Mouse (Mus musculus): Measurements from ENCODE around the gene Vwf. TPM values are rescaled to one million over a fixed set of nuclear protein-coding genes. Genes with fewer than 3 reads are reported as not detected.

Gene Vwf
- total and polyA plus RNA-seq, 2 experiments from 2014 or later = 13.1 to 30.0 TPM

DNA sequence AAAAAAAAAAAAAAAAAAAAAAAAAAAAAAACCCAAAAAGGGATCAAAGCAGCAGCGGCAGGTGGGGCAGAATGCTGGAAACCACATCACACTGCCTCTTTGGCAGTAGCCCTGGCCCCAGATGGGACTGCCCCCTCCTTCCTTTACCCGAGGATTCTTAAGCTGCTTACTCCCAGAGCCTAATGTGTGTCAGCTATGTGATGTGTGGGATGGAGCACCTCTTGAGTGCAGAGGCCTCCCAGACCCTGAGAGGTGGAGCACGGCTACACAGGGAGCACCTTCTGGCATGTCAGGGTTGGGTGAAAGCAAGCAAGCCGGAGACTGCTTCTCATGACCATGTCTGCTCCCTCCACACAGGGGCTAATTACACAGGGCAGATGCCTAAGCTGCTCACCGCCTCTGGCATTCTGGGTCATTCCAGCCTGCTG lies 180.9 kb downstream of the Vwf start:
- TF ChIP-seq CTCF (IDR thresholded peaks at IDR 0.05; ENCODE audit: low read depth) = no peak
- 38% methylated on average over 5 of the region's 5 CpGs for WGBS
- ATAC-seq (peak; percentile 14; the same call in 1 of the 2 replicates), DNase-seq (peak; percentile 4)
- Histone ChIP-seq H3K27me3 (ENCODE audit: insufficient read depth, low read length) (no peaks in the 10 kb centered on the region), H3K9ac (no peak overlapping the region), H3K4me2 (ENCODE audit: low read depth) (no peak overlapping the region), H3K4me1 (ENCODE audit: insufficient read depth) (no peaks in the 10 kb centered on the region), H3K27ac (ENCODE audit: low read depth, low read length) (no peak overlapping the region), H3K36me3 (ENCODE audit: insufficient read depth) (no peaks in the 10 kb centered on the region), H3K9me3 (ENCODE audit: low read length) (no peaks in the 10 kb centered on the region), H3K4me3 (ENCODE audit: low read depth, low read length) (no peak overlapping the region)

DNA sequence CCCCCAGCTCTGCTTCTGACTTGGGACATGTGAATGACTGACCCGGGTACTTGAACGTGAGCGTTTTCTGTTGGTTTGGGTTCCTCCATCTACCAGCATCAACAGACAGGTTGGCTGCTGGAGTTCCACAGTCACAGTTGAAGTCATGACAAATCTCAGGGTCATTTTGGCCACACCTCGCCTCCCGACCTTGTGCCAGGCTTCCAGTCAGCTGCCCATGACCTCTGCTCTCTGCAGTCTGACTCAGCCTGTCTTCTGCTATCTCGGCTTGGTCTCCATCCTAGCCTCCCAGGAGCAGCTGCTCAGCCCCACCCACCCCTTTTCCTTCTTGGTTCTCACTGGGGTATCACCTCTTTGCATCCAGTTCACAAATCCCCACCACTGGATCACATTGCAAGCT lies 182.9 kb downstream of the Vwf start:
- no peaks in the 10 kb centered on the region for H3K9me3 ChIP-seq (ENCODE audit: low read length)
- no peak for ATAC-seq

DNA sequence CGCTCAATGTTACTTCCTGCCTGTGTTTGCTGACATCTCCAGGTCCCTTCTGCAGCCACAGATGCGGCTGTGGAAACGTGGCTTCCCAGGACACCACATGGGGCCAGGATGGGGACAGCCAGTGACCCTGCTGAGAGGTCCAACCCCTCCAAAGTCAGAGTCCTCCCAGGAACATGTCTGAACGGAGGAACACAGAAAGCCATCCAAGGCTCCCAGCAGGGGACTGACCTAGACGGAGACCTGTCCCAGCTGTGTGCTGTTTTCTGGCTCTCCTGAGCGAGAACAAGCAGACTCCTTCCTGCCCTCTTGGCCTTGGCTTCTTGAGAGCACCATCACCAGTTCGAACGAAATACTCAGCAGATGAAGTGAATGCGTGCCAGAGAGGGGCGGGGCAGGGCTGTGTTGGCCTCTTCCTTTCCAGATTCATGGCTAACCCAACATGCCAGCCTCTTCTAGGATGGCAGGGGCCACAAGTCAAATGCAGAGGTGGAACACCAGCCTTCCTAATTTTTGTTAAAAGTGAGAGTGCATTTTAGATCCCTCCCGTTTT lies 183.5 kb downstream of the Vwf start:
- H3K4me2 ChIP-seq (ENCODE audit: low read depth) = no peak overlapping the region
- H3K27me3 ChIP-seq (ENCODE audit: insufficient read depth, low read length) = no peaks in the 10 kb centered on the region
- WGBS = 73% methylated on average over 11 of the region's 11 CpGs
- no peak for ATAC-seq
- no peak overlapping the region for H3K4me3 ChIP-seq (ENCODE audit: low read depth, low read length)
- no peaks in the 10 kb centered on the region for H3K36me3 ChIP-seq (ENCODE audit: insufficient read depth)
- H3K27ac ChIP-seq (ENCODE audit: low read depth, low read length) = no peak overlapping the region
- no peaks in the 10 kb centered on the region for H3K9me3 ChIP-seq (ENCODE audit: low read length)
- no peaks in the 10 kb centered on the region for H3K4me1 ChIP-seq (ENCODE audit: insufficient read depth)
- TF ChIP-seq CTCF (IDR thresholded peaks at IDR 0.05; ENCODE audit: low read depth) = no peak
- no peak overlapping the region for H3K9ac ChIP-seq
- no peak for DNase-seq

More for the DNA sequence above, 182.9 kb downstream of the Vwf start:
- no peaks in the 10 kb centered on the region for H3K4me1 ChIP-seq (ENCODE audit: insufficient read depth)
- TF ChIP-seq CTCF (IDR thresholded peaks at IDR 0.05; ENCODE audit: low read depth) = no peak
- DNase-seq = no peak
- no peak overlapping the region for H3K27ac ChIP-seq (ENCODE audit: low read depth, low read length)
- no peak overlapping the region for H3K4me2 ChIP-seq (ENCODE audit: low read depth)
- 89% methylated on average over 6 of the region's 6 CpGs for WGBS
- no peaks in the 10 kb centered on the region for H3K27me3 ChIP-seq (ENCODE audit: insufficient read depth, low read length)
- H3K9ac ChIP-seq = no peak overlapping the region
- no peak overlapping the region for H3K4me3 ChIP-seq (ENCODE audit: low read depth, low read length)
- no peaks in the 10 kb centered on the region for H3K36me3 ChIP-seq (ENCODE audit: insufficient read depth)

Other genes with a start within 250 kb of the Vwf start
- gene Ltbr, start 232.9 kb upstream of the Vwf start, total RNA-seq (2014; rRNA removed) = 14.9 and 19.9 TPM in 2 replicates
- 11.4 and 14.8 TPM in 2 replicates for gene Ltbr, start 232.9 kb upstream of the Vwf start, polyA plus RNA-seq (2015; fragmentation: Nextera tagmentation; extraction: Ambion mirVana)
- gene Scnn1a, start 226.1 kb upstream of the Vwf start, total RNA-seq (2014; rRNA removed) = 0.67 and 1.2 TPM in 2 replicates
- 1.0 and 1.5 TPM in 2 replicates for gene Scnn1a, start 226.1 kb upstream of the Vwf start, polyA plus RNA-seq (2015; fragmentation: Nextera tagmentation; extraction: Ambion mirVana)
- gene Tnfrsf1a, start 197.4 kb upstream of the Vwf start, total RNA-seq (2014; rRNA removed) = 6.8 and 12.1 TPM in 2 replicates
- 13.2 and 13.6 TPM in 2 replicates for gene Tnfrsf1a, start 197.4 kb upstream of the Vwf start, polyA plus RNA-seq (2015; fragmentation: Nextera tagmentation; extraction: Ambion mirVana)
- gene Plekhg6, start 166.0 kb upstream of the Vwf start, total RNA-seq (2014; rRNA removed) = 0.15 and 1.00 TPM in 2 replicates
- 0.16 TPM in 2 replicates for gene Plekhg6, start 166.0 kb upstream of the Vwf start, polyA plus RNA-seq (2015; fragmentation: Nextera tagmentation; extraction: Ambion mirVana)
- gene Cd9, start 52.0 kb upstream of the Vwf start, total RNA-seq (2014; rRNA removed) = 41.2 and 57.4 TPM in 2 replicates
- 125 and 140 TPM in 2 replicates for gene Cd9, start 52.0 kb upstream of the Vwf start, polyA plus RNA-seq (2015; fragmentation: Nextera tagmentation; extraction: Ambion mirVana)
- gene Ano2, start 143.6 kb downstream of the Vwf start, total RNA-seq (2014; rRNA removed) = 0.46 and 5.5 TPM in 2 replicates
- gene Ano2, start 143.6 kb downstream of the Vwf start, polyA plus RNA-seq (2015; fragmentation: Nextera tagmentation; extraction: Ambion mirVana) = 0.60 and 0.82 TPM in 2 replicates

Data from forebrain, postnatal 0 days (tissue).